Mouse (Mus musculus): ENCODE measurements around the gene Slc12a8.

Slc12a8 gene

DNA sequence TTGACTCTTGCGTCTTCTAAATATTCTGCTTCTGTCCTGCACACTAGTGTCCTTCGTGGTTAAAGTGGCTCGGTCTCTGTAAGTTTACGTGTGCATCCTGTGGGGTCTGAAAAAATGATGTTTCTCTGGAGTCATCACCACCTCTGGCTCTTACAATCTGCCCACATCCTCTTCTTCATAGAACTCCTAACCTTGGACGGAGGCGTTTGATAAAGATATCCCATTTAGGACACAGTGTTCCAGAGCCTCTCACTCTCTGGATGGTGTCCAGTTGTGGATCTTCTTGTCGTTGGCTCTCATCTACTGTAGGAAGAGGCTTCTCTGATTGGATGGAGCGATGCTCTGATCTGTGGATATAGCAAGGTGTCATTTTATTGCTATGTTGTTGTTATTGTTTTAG is 65.4 kb downstream of the Slc12a8 start:
- DNase-seq (ENCODE audit: inconsistent age in 2 of 2, low spot score in 1 of 2), result no peak

- DNase-seq (ENCODE audit: inconsistent age in 2 of 2, low spot score in 1 of 2), result no peak
Observed at GRCm38 (mm10) chr16:33583333-33583732, 66.2 kb downstream of the Slc12a8 start.

DNA sequence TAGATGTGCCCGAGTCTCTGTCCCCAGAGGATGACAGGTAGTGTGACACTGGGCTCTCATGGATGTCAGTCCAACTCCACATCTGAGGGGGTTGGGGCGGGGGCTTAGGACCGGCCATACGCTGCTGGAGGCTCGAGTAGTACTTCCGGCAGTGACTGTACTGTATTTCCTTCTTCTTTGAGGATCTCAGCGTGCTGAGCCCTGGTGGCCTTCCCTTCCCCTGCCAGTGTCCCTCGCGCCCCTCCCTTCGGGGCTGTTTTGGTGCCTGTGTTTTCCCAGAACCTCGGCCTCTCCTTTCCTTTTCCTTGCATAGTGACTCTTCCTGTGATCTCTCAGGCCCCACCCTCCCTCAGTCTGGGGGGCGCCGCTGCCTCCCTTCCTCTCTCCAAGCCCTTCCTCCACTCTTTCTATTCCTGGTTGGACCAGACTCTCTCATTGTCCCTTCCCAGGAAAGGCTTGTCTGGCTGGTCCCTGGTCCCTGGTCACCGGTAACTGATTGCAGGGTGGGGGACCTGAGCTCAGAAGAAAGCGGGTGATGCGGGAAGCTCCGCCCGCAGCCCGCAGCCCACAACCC is 66.8 kb downstream of the Slc12a8 start:
- peak; percentile 65 to 76 for DNase-seq (ENCODE audit: inconsistent age in 2 of 2, low spot score in 1 of 2)

GRCm38 (mm10) chr16:33584455-33585082 is 67.4 kb downstream of the Slc12a8 start:
- DNase-seq (ENCODE audit: inconsistent age in 2 of 2, low spot score in 1 of 2), result peak in 1 of 2 experiments; percentile 58

DNA sequence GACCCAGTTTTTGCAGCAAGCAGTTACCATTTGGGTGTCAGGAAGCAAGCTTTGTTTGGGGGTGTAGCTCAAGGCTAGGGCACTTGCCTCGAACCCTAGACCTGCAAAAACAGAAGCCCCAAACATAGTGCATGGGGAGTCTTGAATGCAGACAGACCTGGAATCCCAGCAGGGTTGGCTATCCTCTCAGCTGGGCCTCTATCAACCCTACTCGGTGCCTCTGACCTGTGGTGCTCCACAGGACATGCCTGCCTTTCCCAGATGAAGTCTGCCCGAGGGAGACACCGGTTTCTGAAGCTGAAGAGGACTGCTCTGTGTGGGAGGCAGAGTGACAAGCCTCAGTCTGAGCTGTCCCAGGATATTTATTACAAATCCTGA is 67.9 kb downstream of the Slc12a8 start:
- no peak for DNase-seq (ENCODE audit: inconsistent age in 2 of 2, low spot score in 1 of 2)

DNA sequence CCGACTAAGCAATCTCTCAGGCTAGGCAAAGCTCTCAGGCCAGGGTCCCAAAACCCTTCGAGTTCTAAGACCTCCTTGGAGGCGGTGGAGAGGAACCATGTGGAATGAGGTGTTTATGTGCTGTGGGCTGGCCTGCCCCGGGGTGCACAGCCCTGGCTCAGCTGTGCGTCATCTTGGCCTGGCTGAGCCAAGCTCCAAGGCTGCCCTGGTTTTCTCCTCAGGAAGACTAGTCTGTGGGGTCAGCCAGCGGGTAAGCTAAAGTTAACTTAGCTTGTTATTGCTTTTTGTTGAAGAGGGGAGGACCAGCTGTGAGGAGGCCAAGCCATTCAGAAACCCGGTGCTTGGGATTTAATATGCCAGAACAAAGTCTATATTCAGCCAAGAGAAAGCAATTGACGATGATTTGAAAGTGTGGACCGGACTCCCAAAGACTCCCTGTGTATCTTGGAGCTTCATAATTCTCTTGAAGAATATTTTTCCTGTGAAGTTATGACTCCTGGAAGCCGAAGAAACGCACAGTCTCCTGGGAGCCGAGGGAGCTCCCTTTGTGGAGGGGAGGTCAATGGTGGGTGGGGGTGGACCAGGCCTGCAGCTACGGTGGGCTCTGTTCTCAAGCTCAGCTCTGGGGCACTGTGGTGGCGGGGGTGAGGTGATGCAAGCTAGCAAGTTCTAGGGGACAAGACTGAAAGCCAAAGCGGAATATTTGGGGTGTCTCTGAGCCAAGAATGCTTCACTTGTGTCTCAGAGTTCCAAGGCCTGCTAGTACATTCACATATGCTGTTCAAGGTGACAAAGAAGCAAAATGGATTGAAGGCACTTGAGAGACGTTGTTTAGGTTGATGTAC is 70.4 kb downstream of the Slc12a8 start:
- DNase-seq (ENCODE audit: inconsistent age in 2 of 2, low spot score in 1 of 2), result no peak

- no peak for DNase-seq (ENCODE audit: inconsistent age in 2 of 2, low spot score in 1 of 2)
Observed at GRCm38 (mm10) chr16:33588845-33589244, 71.7 kb downstream of the Slc12a8 start.

GRCm38 (mm10) chr16:33590438-33590837 is 73.3 kb downstream of the Slc12a8 start:
- no peak for DNase-seq (ENCODE audit: inconsistent age in 2 of 2, low spot score in 1 of 2)

- DNase-seq (ENCODE audit: inconsistent age in 2 of 2, low spot score in 1 of 2), result peak; percentile 38 to 56
Observed at GRCm38 (mm10) chr16:33591390-33592067, 74.4 kb downstream of the Slc12a8 start.

GRCm38 (mm10) chr16:33592286-33592685 is 75.2 kb downstream of the Slc12a8 start:
- no peak for DNase-seq (ENCODE audit: inconsistent age in 2 of 2, low spot score in 1 of 2)

- DNase-seq (ENCODE audit: inconsistent age in 2 of 2, low spot score in 1 of 2), result peak; percentile 37 to 62
Observed at GRCm38 (mm10) chr16:33593467-33593866, 76.3 kb downstream of the Slc12a8 start.

DNA sequence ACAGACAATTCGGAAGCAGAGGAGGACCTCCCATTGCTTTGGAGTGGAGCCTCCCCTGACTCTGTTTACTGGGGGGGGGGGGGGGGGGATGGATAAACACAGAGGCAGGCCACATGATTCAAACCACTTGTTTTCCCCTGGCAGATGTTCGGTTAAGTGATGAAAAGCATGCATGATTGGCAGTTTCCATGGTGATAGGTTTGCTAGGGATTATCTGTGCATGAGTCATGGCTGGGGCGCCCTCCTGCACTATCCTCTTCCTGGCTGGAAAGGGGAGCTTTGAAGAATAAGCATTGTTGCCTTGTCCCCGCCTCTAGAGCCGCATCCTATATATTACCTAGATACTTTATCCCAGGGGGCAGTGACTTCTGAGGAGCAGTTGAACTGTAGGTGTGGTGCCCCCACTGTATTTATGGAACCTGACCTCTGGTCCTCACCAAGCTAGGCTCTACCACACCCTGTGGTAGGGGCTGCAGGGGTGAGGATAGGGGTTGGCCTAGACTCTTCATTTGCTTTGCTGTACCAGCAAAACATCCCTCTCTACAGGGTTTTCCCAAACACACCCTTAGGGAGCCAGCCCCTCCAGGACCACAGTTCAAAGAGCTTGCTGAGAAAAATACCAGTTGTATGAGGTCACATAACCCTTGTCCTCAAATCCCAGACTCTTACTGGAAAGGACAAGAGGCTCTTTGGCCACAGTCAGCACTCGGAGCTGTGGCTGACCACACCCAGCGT is 77.1 kb downstream of the Slc12a8 start:
- DNase-seq (ENCODE audit: inconsistent age in 2 of 2, low spot score in 1 of 2), result peak; percentile 54 to 82

DNA sequence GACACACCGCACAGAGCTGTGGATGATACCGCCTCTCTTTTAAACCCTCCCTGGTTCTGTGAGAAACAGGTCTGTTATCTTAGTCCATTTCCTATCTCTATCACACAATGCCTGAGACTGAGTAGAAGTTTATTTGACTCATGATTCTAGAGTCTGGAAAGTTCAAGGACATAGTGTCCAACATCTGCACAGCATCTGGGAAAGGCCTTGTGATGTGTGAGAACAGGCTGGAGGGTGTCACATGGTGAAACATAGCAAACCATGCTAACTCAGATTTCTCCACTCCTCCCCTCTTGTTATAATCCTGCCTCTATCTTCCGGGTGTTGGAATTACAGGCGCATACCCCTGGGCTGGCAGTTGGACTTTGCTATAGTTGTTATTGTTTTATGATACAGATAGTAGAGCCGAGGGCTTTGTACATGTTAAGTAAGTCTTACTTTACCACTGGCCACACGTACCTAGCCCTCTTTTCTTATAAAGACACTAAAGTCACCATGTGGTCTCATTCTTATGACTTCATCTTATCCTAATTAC is 78.2 kb downstream of the Slc12a8 start:
- peak in 1 of 2 experiments; percentile 61 for DNase-seq (ENCODE audit: inconsistent age in 2 of 2, low spot score in 1 of 2)

GRCm38 (mm10) chr16:33596213-33596612 is 79.1 kb downstream of the Slc12a8 start:
- peak; percentile 48 to 77 for DNase-seq (ENCODE audit: inconsistent age in 2 of 2, low spot score in 1 of 2)

DNA sequence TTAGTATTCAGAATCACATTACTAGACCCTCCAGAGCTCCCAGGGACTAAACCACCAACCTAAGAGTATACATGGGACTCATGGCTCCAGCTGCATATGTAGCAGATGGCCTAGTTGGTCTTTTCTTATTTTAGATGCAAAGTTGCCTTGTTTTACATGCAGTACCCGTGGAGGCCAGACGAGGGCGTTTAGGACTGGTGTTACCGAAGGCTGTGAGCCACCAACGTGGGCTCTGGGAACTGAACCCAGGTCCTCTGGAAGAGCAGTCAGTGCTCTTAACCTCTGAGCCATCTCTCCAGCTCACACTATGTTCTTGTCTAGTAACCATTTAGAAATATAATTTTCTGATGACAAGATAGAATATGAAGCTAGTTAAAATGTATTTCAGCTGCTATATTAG is 83.1 kb downstream of the Slc12a8 start:
- peak in 1 of 2 experiments; percentile 47 for DNase-seq (ENCODE audit: inconsistent age in 2 of 2, low spot score in 1 of 2)

GRCm38 (mm10) chr16:33601299-33601698 is 84.2 kb downstream of the Slc12a8 start:
- DNase-seq (ENCODE audit: inconsistent age in 2 of 2, low spot score in 1 of 2), result no peak

DNA sequence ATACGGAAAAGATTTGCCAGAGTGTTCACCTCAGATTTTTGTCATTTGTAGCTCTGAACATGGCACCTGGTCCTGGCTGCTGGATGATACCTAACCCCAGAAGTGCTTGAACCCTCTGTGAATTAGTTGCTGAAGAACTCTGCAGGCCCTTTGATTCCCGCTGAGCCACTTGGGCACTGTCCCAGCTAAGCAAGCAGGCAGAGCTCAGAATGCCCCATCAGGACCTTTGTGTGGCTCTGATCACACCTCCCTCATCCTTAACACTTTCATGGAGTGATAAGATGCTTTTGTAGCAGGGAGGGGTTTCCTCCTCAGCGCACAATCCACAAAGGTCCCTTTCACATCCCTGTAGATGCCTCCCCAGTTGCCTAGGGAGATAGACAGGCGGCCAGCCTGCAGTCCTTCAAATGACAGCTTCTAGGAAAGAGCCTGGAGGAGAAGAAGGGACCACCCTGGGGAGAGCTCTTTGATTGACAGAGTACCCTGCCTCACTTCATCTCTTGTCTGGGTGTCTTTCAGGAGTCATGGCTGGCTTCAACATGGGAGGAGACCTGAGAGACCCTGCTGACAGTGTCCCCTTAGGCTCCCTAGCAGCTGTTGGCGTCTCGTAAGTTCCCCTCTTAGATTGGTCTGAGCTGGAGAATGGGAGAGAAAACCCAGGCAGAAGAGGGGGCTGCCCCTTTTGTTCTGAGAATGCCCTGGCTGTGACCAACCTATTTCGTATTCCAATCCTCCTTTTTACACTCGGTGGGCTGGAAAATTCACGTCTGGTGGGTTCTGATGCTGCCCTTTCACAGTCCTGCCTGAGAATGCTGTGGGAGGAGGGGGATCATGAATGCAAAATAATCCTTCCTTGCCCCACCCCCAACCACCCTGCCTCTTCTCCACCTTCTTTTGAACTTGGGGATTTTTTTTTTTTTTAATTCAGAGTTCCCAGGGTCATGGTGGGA is 88.8 kb downstream of the Slc12a8 start:
- no peak for DNase-seq (ENCODE audit: inconsistent age in 2 of 2, low spot score in 1 of 2)

- no peak for DNase-seq (ENCODE audit: inconsistent age in 2 of 2, low spot score in 1 of 2)
Observed at GRCm38 (mm10) chr16:33606691-33607532, 89.8 kb downstream of the Slc12a8 start.

DNA sequence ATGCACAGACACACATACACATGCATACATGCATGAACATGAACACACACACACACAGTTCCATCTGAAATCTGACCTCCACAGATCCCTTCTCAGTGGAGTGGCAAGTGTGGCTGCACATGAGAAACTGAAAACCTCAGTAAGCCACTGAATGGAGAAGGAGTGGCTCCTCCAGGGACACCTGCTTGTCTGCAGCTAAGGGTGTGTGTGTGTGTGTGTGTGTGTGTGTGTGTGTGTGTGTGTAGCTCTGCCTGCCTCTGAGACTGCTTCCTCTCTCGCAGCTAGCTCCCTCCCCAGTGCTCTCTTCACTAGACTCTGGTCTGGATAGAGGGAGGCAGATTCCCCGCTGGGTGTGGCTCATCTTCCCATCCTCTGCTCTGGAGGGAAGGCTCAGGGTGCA is 92.4 kb downstream of the Slc12a8 start:
- no peak for DNase-seq (ENCODE audit: inconsistent age in 2 of 2, low spot score in 1 of 2)
